Mouse (Mus musculus): ENCODE data around the gene Ctps2. TPM values are rescaled to one million over a fixed set of nuclear protein-coding genes. Genes with fewer than 3 reads are reported as not detected.

The Ctps2 gene
- total and polyA plus RNA-seq, 3 experiments = 31.0 to 31.8 TPM; not detected in 1

GRCm38 (mm10) chrX:163027864-163028263, 126.8 kb downstream of the Ctps2 start:
- H3K79me2 ChIP-seq (ENCODE audit: control insufficient read depth, insufficient read depth, low read length, poor library complexity) = no peaks in the 10 kb centered on the region
- no peaks in the 10 kb centered on the region for H3K4me1 ChIP-seq (ENCODE audit: control insufficient read depth in 1 of 2, insufficient read depth in 2 of 2, low read length in 2 of 2)
- H3K9me3 ChIP-seq (replicated peaks; ENCODE audit: insufficient read depth, low read length) = no peaks in the 10 kb centered on the region
- no peak for TF ChIP-seq BHLHE40 (IDR thresholded peaks at IDR 0.05; ENCODE audit: borderline replicate concordance, low read depth, low read length)
- TF ChIP-seq ZNF384 (IDR thresholded peaks at IDR 0.05; ENCODE audit: low read depth, low read length) = no peak
- no peak for TF ChIP-seq MAX (IDR thresholded peaks at IDR 0.05; ENCODE audit: low read length)
- no peak for TF ChIP-seq GATA1 (IDR thresholded peaks at IDR 0.05; ENCODE audit: low read depth, low read length)
- no peak for TF ChIP-seq ZKSCAN1 (IDR thresholded peaks at IDR 0.05; ENCODE audit: low read depth, low read length)
- no peak for TF ChIP-seq POLR2AphosphoS5 (IDR thresholded peaks at IDR 0.05; ENCODE audit: borderline replicate concordance, low read depth, low read length)
- no peak for TF ChIP-seq USF1 (IDR thresholded peaks at IDR 0.05; ENCODE audit: low read depth, low read length)
- TF ChIP-seq HCFC1 (IDR thresholded peaks at IDR 0.05; ENCODE audit: low read depth, low read length) = no peak
- no peak for TF ChIP-seq UBTF (IDR thresholded peaks at IDR 0.05; ENCODE audit: borderline replicate concordance, insufficient read depth, low read depth, low read length)
- no peak for TF ChIP-seq CHD2 (IDR thresholded peaks at IDR 0.05; ENCODE audit: low read length)
- TF ChIP-seq NRF1 (IDR thresholded peaks at IDR 0.05; ENCODE audit: insufficient read depth, low read depth, low read length, poor library complexity, severe bottlenecking) = no peak
- TF ChIP-seq KAT2A (conservative IDR thresholded peaks at IDR 0.05; ENCODE audit: low read depth, low read length) = no peak
- no peak for TF ChIP-seq ELF1 (IDR thresholded peaks at IDR 0.05; ENCODE audit: low read depth, low read length)
- no peak for TF ChIP-seq MAFK (IDR thresholded peaks at IDR 0.05; ENCODE audit: borderline replicate concordance, low read depth, low read length)
- TF ChIP-seq TCF12 (IDR thresholded peaks at IDR 0.05; ENCODE audit: low read depth, low read length) = no peak
- no peak for TF ChIP-seq MYB (IDR thresholded peaks at IDR 0.05; ENCODE audit: low read depth, low read length)
- no peak for TF ChIP-seq TBP (IDR thresholded peaks at IDR 0.05; ENCODE audit: low read depth, low read length)
- TF ChIP-seq MAZ (IDR thresholded peaks at IDR 0.05; ENCODE audit: low read depth, low read length) = no peak
- DNase-seq (ENCODE audit: low read depth, low spot score) = no peak
- H3K27me3 ChIP-seq (ENCODE audit: control insufficient read depth in 1 of 2, insufficient read depth in 2 of 2, low read length in 2 of 2) = no peaks in the 10 kb centered on the region
- no peak overlapping the region for H3K4me3 ChIP-seq (ENCODE audit: control insufficient read depth in 1 of 2, insufficient read depth in 1 of 2, low read depth in 2 of 2, low read length in 2 of 2)
- H3K9ac ChIP-seq (ENCODE audit: control insufficient read depth, low read depth, low read length, poor library complexity, severe bottlenecking) = no peak overlapping the region
- no peak overlapping the region for H3K27ac ChIP-seq (ENCODE audit: control insufficient read depth, low read depth, low read length)
- H3K36me3 ChIP-seq (ENCODE audit: control insufficient read depth in 1 of 2, insufficient read depth in 2 of 2, low read length in 2 of 2) = no peaks in the 10 kb centered on the region

GRCm38 (mm10) chrX:163038767-163039166, 137.7 kb downstream of the Ctps2 start:
- TF ChIP-seq ETS1 (IDR thresholded peaks at IDR 0.05; ENCODE audit: low read depth, low read length) (no peak), TCF12 (IDR thresholded peaks at IDR 0.05; ENCODE audit: low read depth, low read length) (no peak)
- no peaks in the 10 kb centered on the region for H3K9me3 ChIP-seq (replicated peaks; ENCODE audit: insufficient read depth, low read length)
- no peak overlapping the region for H3K9ac ChIP-seq (ENCODE audit: control insufficient read depth, low read depth, low read length, poor library complexity, severe bottlenecking)
- H3K27me3 ChIP-seq (ENCODE audit: control insufficient read depth in 1 of 2, insufficient read depth in 2 of 2, low read length in 2 of 2) = peaks cover 0 to 1% of the 10 kb centered on the region in 2 experiments; a peak in 1 of 4 replicates
- H3K4me3 ChIP-seq (ENCODE audit: control insufficient read depth in 1 of 2, insufficient read depth in 1 of 2, low read depth in 2 of 2, low read length in 2 of 2) = no peak overlapping the region
- DNase-seq (ENCODE audit: low read depth, low spot score) = no peak
- H3K4me1 ChIP-seq (ENCODE audit: control insufficient read depth in 1 of 2, insufficient read depth in 2 of 2, low read length in 2 of 2) = no peaks in the 10 kb centered on the region
- no peaks in the 10 kb centered on the region for H3K36me3 ChIP-seq (ENCODE audit: control insufficient read depth in 1 of 2, insufficient read depth in 2 of 2, low read length in 2 of 2)
- H3K27ac ChIP-seq (ENCODE audit: control insufficient read depth, low read depth, low read length) = no peak overlapping the region
- no peaks in the 10 kb centered on the region for H3K79me2 ChIP-seq (ENCODE audit: control insufficient read depth, insufficient read depth, low read length, poor library complexity)
